Mouse (Mus musculus): ENCODE data around the gene Psrc1. TPM values are rescaled to one million over a fixed set of nuclear protein-coding genes. Genes with fewer than 3 reads are reported as not detected.

Gene Psrc1
- 48.9 and 51.4 TPM in 2 replicates for polyA plus RNA-seq (2014; fragmentation: Nextera tagmentation; extraction: Ambion mirVana)

GRCm38 (mm10) chr3:108383485-108384354, at the start of gene Psrc1:
Psrc1 (plus strand) TSS chr3:108383839.
- Histone ChIP-seq H3K9ac (ENCODE audit: low read depth, low read length) (peak within 1 kb of the TSS; percentile 58), H3K27ac (ENCODE audit: low read depth, low read length) (no peak within 1 kb of the TSS), H3K4me2 (replicated peaks; ENCODE audit: low read depth, low read length) (peak within 1 kb of the TSS; percentile 68), H3K4me1 (ENCODE audit: control insufficient read depth, insufficient read depth, low read length) (peaks cover 6% of the 10 kb centered on the region; the same call in 1 of the 2 replicates), H3K36me3 (ENCODE audit: control insufficient read depth, insufficient read depth, low read length) (peaks cover 14% of the 10 kb centered on the region; the same call in 1 of the 2 replicates), H3K9me3 (ENCODE audit: control insufficient read depth, low read length) (no peaks in the 10 kb centered on the region), H3K27me3 (ENCODE audit: control insufficient read depth, insufficient read depth, low read length) (no peaks in the 10 kb centered on the region), H3K4me3 (ENCODE audit: low read length) (peak within 1 kb of the TSS; percentile 65)
- WGBS = under 1% methylated on average over 44 of the region's 44 CpGs
- ATAC-seq (ENCODE audit: low FRiP score, low TSS enrichment) = peak; percentile 90

GRCm38 (mm10) chr3:108336878-108337277, 46.8 kb upstream of the Psrc1 start:
- ATAC-seq (ENCODE audit: low FRiP score, low TSS enrichment) = no peak
- 93% methylated on average over 5 of the region's 5 CpGs for WGBS

GRCm38 (mm10) chr3:108341040-108341439, 42.6 kb upstream of the Psrc1 start:
- H3K4me1 ChIP-seq (ENCODE audit: control insufficient read depth, insufficient read depth, low read length) = no peaks in the 10 kb centered on the region
- H3K36me3 ChIP-seq (ENCODE audit: control insufficient read depth, insufficient read depth, low read length) = peaks cover 43% of the 10 kb centered on the region
- no peak overlapping the region for H3K27ac ChIP-seq (ENCODE audit: low read depth, low read length)
- no peaks in the 10 kb centered on the region for H3K27me3 ChIP-seq (ENCODE audit: control insufficient read depth, insufficient read depth, low read length)
- WGBS = 83% methylated on average over 2 of the region's 2 CpGs
- ATAC-seq (ENCODE audit: low FRiP score, low TSS enrichment) = no peak
- H3K9ac ChIP-seq (ENCODE audit: low read depth, low read length) = no peak overlapping the region
- H3K4me2 ChIP-seq (replicated peaks; ENCODE audit: low read depth, low read length) = no peak overlapping the region
- H3K4me3 ChIP-seq (ENCODE audit: low read length) = no peak overlapping the region
- H3K9me3 ChIP-seq (ENCODE audit: control insufficient read depth, low read length) = no peaks in the 10 kb centered on the region

More at GRCm38 (mm10) chr3:108336878-108337277, 46.8 kb upstream of the Psrc1 start:
- Histone ChIP-seq H3K27ac (ENCODE audit: low read depth, low read length) (no peak overlapping the region), H3K4me1 (ENCODE audit: control insufficient read depth, insufficient read depth, low read length) (no peaks in the 10 kb centered on the region), H3K27me3 (ENCODE audit: control insufficient read depth, insufficient read depth, low read length) (no peaks in the 10 kb centered on the region), H3K9me3 (ENCODE audit: control insufficient read depth, low read length) (no peaks in the 10 kb centered on the region), H3K9ac (ENCODE audit: low read depth, low read length) (no peak overlapping the region), H3K4me2 (replicated peaks; ENCODE audit: low read depth, low read length) (no peak overlapping the region), H3K36me3 (ENCODE audit: control insufficient read depth, insufficient read depth, low read length) (peaks cover 36% of the 10 kb centered on the region), H3K4me3 (ENCODE audit: low read length) (no peak overlapping the region)

GRCm38 (mm10) chr3:108342185-108342584, 41.5 kb upstream of the Psrc1 start:
- Histone ChIP-seq H3K4me1 (ENCODE audit: control insufficient read depth, insufficient read depth, low read length) (no peaks in the 10 kb centered on the region), H3K4me2 (replicated peaks; ENCODE audit: low read depth, low read length) (no peak overlapping the region), H3K36me3 (ENCODE audit: control insufficient read depth, insufficient read depth, low read length) (peaks cover 47% of the 10 kb centered on the region), H3K27me3 (ENCODE audit: control insufficient read depth, insufficient read depth, low read length) (no peaks in the 10 kb centered on the region), H3K4me3 (ENCODE audit: low read length) (no peak overlapping the region), H3K27ac (ENCODE audit: low read depth, low read length) (no peak overlapping the region), H3K9ac (ENCODE audit: low read depth, low read length) (no peak overlapping the region), H3K9me3 (ENCODE audit: control insufficient read depth, low read length) (no peaks in the 10 kb centered on the region)
- 83% methylated on average over 7 of the region's 7 CpGs for WGBS
- ATAC-seq (ENCODE audit: low FRiP score, low TSS enrichment) = no peak

GRCm38 (mm10) chr3:108345855-108346254, 37.8 kb upstream of the Psrc1 start:
- no peaks in the 10 kb centered on the region for H3K27me3 ChIP-seq (ENCODE audit: control insufficient read depth, insufficient read depth, low read length)
- WGBS = 93% methylated on average over 7 of the region's 7 CpGs
- H3K36me3 ChIP-seq (ENCODE audit: control insufficient read depth, insufficient read depth, low read length) = peaks cover 47% of the 10 kb centered on the region

GRCm38 (mm10) chr3:108348376-108348775, 35.3 kb upstream of the Psrc1 start:
- no peak overlapping the region for H3K9ac ChIP-seq (ENCODE audit: low read depth, low read length)
- WGBS = 82% methylated on average over 9 of the region's 9 CpGs
- no peaks in the 10 kb centered on the region for H3K9me3 ChIP-seq (ENCODE audit: control insufficient read depth, low read length)
- no peak overlapping the region for H3K4me2 ChIP-seq (replicated peaks; ENCODE audit: low read depth, low read length)
- H3K4me3 ChIP-seq (ENCODE audit: low read length) = no peak overlapping the region
- H3K27me3 ChIP-seq (ENCODE audit: control insufficient read depth, insufficient read depth, low read length) = no peaks in the 10 kb centered on the region
- H3K36me3 ChIP-seq (ENCODE audit: control insufficient read depth, insufficient read depth, low read length) = peaks cover 50% of the 10 kb centered on the region
- H3K27ac ChIP-seq (ENCODE audit: low read depth, low read length) = no peak overlapping the region
- H3K4me1 ChIP-seq (ENCODE audit: control insufficient read depth, insufficient read depth, low read length) = no peaks in the 10 kb centered on the region
- ATAC-seq (ENCODE audit: low FRiP score, low TSS enrichment) = no peak

More at GRCm38 (mm10) chr3:108345855-108346254, 37.8 kb upstream of the Psrc1 start:
- Histone ChIP-seq H3K4me3 (ENCODE audit: low read length) (no peak overlapping the region), H3K4me2 (replicated peaks; ENCODE audit: low read depth, low read length) (no peak overlapping the region), H3K9ac (ENCODE audit: low read depth, low read length) (no peak overlapping the region), H3K27ac (ENCODE audit: low read depth, low read length) (no peak overlapping the region), H3K9me3 (ENCODE audit: control insufficient read depth, low read length) (no peaks in the 10 kb centered on the region), H3K4me1 (ENCODE audit: control insufficient read depth, insufficient read depth, low read length) (no peaks in the 10 kb centered on the region)
- no peak for ATAC-seq (ENCODE audit: low FRiP score, low TSS enrichment)

GRCm38 (mm10) chr3:108355245-108355644, 28.4 kb upstream of the Psrc1 start:
- H3K4me1 ChIP-seq (ENCODE audit: control insufficient read depth, insufficient read depth, low read length) = no peaks in the 10 kb centered on the region
- H3K4me2 ChIP-seq (replicated peaks; ENCODE audit: low read depth, low read length) = no peak overlapping the region
- H3K9ac ChIP-seq (ENCODE audit: low read depth, low read length) = no peak overlapping the region
- no peak for ATAC-seq (ENCODE audit: low FRiP score, low TSS enrichment)
- H3K27ac ChIP-seq (ENCODE audit: low read depth, low read length) = no peak overlapping the region
- H3K4me3 ChIP-seq (ENCODE audit: low read length) = no peak overlapping the region
- H3K36me3 ChIP-seq (ENCODE audit: control insufficient read depth, insufficient read depth, low read length) = peaks cover 40% of the 10 kb centered on the region; the same call in 1 of the 2 replicates
- H3K27me3 ChIP-seq (ENCODE audit: control insufficient read depth, insufficient read depth, low read length) = no peaks in the 10 kb centered on the region
- H3K9me3 ChIP-seq (ENCODE audit: control insufficient read depth, low read length) = no peaks in the 10 kb centered on the region
- 76% methylated on average over 3 of the region's 3 CpGs for WGBS

GRCm38 (mm10) chr3:108357051-108357450, 26.6 kb upstream of the Psrc1 start:
- no peak for ATAC-seq (ENCODE audit: low FRiP score, low TSS enrichment)
- Histone ChIP-seq H3K9ac (ENCODE audit: low read depth, low read length) (no peak overlapping the region), H3K4me2 (replicated peaks; ENCODE audit: low read depth, low read length) (no peak overlapping the region), H3K36me3 (ENCODE audit: control insufficient read depth, insufficient read depth, low read length) (peaks cover 29% of the 10 kb centered on the region; the same call in 1 of the 2 replicates), H3K27ac (ENCODE audit: low read depth, low read length) (no peak overlapping the region), H3K4me3 (ENCODE audit: low read length) (no peak overlapping the region), H3K9me3 (ENCODE audit: control insufficient read depth, low read length) (no peaks in the 10 kb centered on the region), H3K27me3 (ENCODE audit: control insufficient read depth, insufficient read depth, low read length) (no peaks in the 10 kb centered on the region), H3K4me1 (ENCODE audit: control insufficient read depth, insufficient read depth, low read length) (peaks cover 9% of the 10 kb centered on the region; the same call in 1 of the 2 replicates)
- WGBS = 69% methylated on average over 10 of the region's 10 CpGs

GRCm38 (mm10) chr3:108358445-108358844, 25.2 kb upstream of the Psrc1 start:
- Histone ChIP-seq H3K4me3 (ENCODE audit: low read length) (no peak overlapping the region), H3K4me2 (replicated peaks; ENCODE audit: low read depth, low read length) (no peak overlapping the region), H3K36me3 (ENCODE audit: control insufficient read depth, insufficient read depth, low read length) (peaks cover 23% of the 10 kb centered on the region; the same call in 1 of the 2 replicates), H3K27ac (ENCODE audit: low read depth, low read length) (no peak overlapping the region), H3K9ac (ENCODE audit: low read depth, low read length) (no peak overlapping the region), H3K9me3 (ENCODE audit: control insufficient read depth, low read length) (no peaks in the 10 kb centered on the region), H3K27me3 (ENCODE audit: control insufficient read depth, insufficient read depth, low read length) (no peaks in the 10 kb centered on the region), H3K4me1 (ENCODE audit: control insufficient read depth, insufficient read depth, low read length) (peaks cover 9% of the 10 kb centered on the region; the same call in 1 of the 2 replicates)
- no peak for ATAC-seq (ENCODE audit: low FRiP score, low TSS enrichment)
- WGBS = 72% methylated on average over 6 of the region's 6 CpGs
